Mouse (Mus musculus) olfactory bulb, adult 2 months (tissue): ENCODE results near the gene Auts2. TPM values are rescaled to one million over a fixed set of nuclear protein-coding genes. Genes with fewer than 3 reads are reported as not detected.

Experiments used
- H3K27ac ChIP-seq: fragments of 200-500 bp; 2 replicates; pipeline ENCODE4 v1.5.1; 2012; ENCODE audit warnings: low read depth, low read length; ENCODE audit not compliant: insufficient read depth
- H3K4me1 ChIP-seq: fragments of 200-500 bp; 2 replicates; pipeline ENCODE4 v1.6.1; 2012; ENCODE audit warnings: low read length; ENCODE audit not compliant: control insufficient read depth, insufficient read depth
- H3K4me3 ChIP-seq: fragments of 200-500 bp; 2 replicates; pipeline ENCODE4 v1.5.1; 2012; ENCODE audit warnings: mild to moderate bottlenecking, low read depth, low read length, moderate library complexity; ENCODE audit not compliant: insufficient read depth
- CTCF ChIP-seq: fragments of 200-500 bp; IDR thresholded peaks from 2 replicates; pipeline ENCODE4 v1.5.1; 2012; ENCODE audit warnings: low read depth, mild to moderate bottlenecking, low read length, moderate library complexity; ENCODE audit not compliant: insufficient read depth
- POLR2A ChIP-seq: fragments of 200-500 bp; IDR thresholded peaks from 2 replicates; pipeline ENCODE4 v1.6.1; 2012; ENCODE audit warnings: mild to moderate bottlenecking, low read depth, low read length, moderate library complexity; ENCODE audit not compliant: insufficient read depth
- WGBS: fragments of 180-500 bp; shearing (Covaris S2); methylation state at CpG from one replicate; pipeline ENCODE4 v1.1.7; 2018; 5-methylcytosine and 5-hydroxymethylcytosine counted together
- polyA plus RNA-seq: library from polyadenylated mRNA; stranded (reverse); fragments of >200 nt; gene quantifications from 2 replicates; pipeline ENCODE4 v1.2.4, GENCODE M21; 2012; ENCODE audit warnings: low replicate concordance; ENCODE audit not compliant: missing spikeins, insufficient read depth, insufficient read length

Gene Auts2
- polyA plus RNA-seq, 1 experiment: not detected

GRCm38 (mm10) chr5:131573296-131574177 is 969.6 kb downstream of the Auts2 start:
- TF ChIP-seq CTCF (no peak), POLR2A (no peak)
- peaks cover 19% of the 10 kb centered on the region for H3K4me1 ChIP-seq
- H3K4me3 ChIP-seq: no peak overlapping the region
- no peak overlapping the region for H3K27ac ChIP-seq
- WGBS: 72% methylated on average over 18 of the region's 18 CpGs

DNA sequence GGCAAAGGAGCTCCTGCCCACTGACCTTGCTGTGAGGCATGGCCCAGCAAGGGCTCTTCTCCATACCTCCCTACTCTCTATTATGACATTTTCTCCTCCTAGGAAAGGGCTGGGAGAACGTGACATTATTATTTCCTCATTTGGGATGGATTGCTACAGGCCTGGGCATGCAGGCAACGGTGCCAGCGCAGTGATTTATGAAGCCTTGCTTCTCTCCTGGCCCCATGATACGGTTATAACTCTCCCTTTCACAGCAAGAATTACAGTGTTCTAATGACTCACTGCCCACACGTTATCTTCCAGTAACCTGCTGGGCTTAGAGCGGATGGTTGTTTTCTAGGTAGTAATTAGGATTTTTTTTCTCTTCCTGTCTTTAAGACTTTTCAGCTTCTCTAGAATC is 977.1 kb downstream of the Auts2 start:
- Histone ChIP-seq H3K27ac (0 out of 2 replicates have a peak overlapping the region, but pooled peaks have one; percentile 20), H3K4me1 (peaks cover 9% of the 10 kb centered on the region; the same call in 1 of the 2 replicates), H3K4me3 (no peak overlapping the region)
- TF ChIP-seq CTCF: no peak
- WGBS: 34% methylated on average over 6 of the region's 6 CpGs

DNA sequence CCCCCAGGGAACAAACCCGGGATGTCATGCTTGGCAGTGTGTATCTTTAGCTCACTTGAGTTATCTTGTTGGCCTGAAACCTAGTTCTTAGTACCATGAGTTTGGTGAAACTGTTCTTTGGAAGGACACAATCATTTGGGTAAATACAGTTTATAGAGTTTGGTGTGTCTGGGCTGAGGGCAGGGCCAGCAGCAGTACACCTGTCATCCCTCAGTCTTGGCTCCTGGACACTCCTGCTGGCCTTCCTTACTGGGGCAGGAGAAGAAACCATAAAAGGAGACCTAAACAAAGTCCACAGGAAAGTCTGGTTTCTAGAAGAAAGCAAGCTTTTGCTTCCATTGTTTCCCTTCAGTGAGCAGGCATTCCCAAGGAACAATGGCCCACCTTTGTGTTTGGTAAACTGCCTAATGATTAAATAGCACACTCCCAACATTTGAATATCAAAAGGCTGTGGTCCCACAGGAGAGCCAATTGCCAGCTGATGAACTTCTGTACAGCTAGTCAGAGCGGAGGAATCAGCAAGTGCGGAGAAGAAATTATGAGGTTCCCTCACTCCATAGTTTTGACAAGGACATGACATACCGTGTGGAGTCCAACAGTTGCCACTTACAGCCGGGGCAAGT is 979.4 kb downstream of the Auts2 start:
- TF ChIP-seq CTCF (no peak), POLR2A (no peak)
- Histone ChIP-seq H3K4me1 (peaks cover 10% of the 10 kb centered on the region; the same call in 1 of the 2 replicates), H3K4me3 (no peak overlapping the region), H3K27ac (no peak overlapping the region)
- WGBS: 85% methylated on average over 5 of the region's 5 CpGs

DNA sequence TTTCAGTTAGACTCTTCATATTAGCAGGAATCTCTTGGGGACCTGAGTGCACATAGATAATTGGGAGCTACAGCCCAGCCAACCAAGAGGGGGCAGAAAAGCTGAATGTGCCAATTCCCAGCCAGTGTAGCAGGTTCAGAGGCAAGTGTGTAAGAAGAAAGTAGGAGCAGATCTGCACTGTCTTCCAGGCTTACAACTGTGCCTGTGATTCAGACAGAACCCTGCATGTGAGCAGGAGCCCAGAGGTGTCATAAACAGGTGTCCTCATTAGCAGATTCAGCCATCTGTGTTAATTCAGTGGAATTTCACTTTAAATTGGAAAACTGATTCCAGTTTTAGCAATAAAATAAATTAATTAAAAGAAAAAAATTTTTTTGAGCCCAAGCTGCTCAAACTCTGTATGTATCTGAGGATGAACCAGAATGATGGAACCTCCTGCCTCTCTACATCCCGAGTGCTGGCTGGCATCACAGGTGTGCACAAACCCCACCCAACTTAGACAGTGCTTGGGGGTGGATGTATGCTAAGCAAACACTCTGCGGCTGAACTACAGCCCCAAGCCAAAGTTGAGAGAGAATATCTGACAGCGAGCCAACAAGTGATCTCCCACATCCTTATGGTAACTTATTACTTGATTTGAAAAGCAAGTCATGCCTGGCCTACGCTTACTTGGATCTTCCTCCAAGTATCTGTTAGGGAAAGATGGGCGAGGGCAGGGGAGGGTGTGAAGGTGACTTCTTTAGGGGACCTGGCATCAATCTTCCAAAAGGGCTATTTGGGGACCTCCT is 982.2 kb downstream of the Auts2 start:
- no peak overlapping the region for H3K27ac ChIP-seq
- TF ChIP-seq POLR2A (no peak), CTCF (no peak)
- whole genome bisulfite sequencing: 88% methylated on average over 5 of the region's 5 CpGs
- H3K4me1 ChIP-seq: peaks cover 17% of the 10 kb centered on the region
- H3K4me3 ChIP-seq: no peak overlapping the region

DNA sequence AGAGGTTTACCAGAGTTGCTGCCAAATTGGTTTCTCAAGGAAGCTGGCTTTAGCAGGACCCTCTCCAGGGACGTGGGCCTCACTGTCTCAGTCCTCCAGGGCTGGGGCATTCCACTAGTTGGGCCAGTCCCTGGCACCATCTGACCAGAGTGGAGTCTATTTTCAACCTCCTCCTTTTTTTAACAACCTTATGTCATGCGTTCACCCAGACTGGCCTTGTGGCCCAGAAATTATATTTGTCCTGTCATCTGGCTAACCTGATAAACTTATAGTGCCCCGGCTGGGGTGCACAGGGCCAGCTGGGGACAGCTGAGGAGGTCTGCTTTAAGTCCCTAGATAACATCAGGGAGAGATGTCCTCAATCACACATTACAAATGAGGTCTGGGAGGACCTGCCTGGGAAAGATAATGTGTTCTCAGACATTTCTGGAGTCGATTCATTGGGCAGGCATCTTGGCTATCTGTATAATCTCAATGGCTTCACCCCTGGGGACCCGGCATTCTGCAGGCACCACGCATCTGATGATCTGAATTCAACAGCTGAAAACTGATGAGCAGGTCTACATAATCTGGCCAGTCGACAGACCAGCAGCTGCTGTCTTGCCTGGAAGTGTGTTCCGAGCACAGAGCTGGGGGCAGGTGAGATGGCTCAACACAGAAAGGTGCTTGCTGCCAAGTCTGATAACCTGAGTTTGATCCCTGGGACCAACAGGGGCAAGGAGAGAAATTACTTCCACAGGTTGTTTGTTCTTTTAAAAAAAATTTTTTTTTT is 984.6 kb downstream of the Auts2 start:
- Histone ChIP-seq H3K27ac (no peak overlapping the region), H3K4me1 (peaks cover 14% of the 10 kb centered on the region), H3K4me3 (no peak overlapping the region)
- no peak for TF ChIP-seq CTCF
- TF ChIP-seq POLR2A: no peak
- 78% methylated on average over 8 of the region's 8 CpGs for WGBS

- H3K27ac ChIP-seq: peak overlapping the region; percentile 31; the same call in 1 of the 2 replicates
- peaks cover 14% of the 10 kb centered on the region for H3K4me1 ChIP-seq
- 52% methylated on average over 14 of the region's 14 CpGs for WGBS
- TF ChIP-seq POLR2A (no peak), CTCF (no peak)
- no peak overlapping the region for H3K4me3 ChIP-seq
Measured at GRCm38 (mm10) chr5:131557591-131558385, 985.4 kb downstream of the Auts2 start.

GRCm38 (mm10) chr5:131548932-131549563 is 994.1 kb downstream of the Auts2 start:
- H3K27ac ChIP-seq: no peak overlapping the region
- 54% methylated on average over 17 of the region's 17 CpGs for WGBS
- TF ChIP-seq CTCF (no peak), POLR2A (no peak)

More at GRCm38 (mm10) chr5:131548932-131549563, 994.1 kb downstream of the Auts2 start:
- Histone ChIP-seq H3K4me3 (no peak overlapping the region), H3K4me1 (peaks cover 5% of the 10 kb centered on the region)
